Mouse (Mus musculus) midbrain, embryonic 11.5 days (tissue): Measurements from ENCODE around the gene Hunk. TPM values are rescaled to one million over a fixed set of nuclear protein-coding genes. Genes with fewer than 3 reads are reported as not detected.
A peak's percentile ranks its signal among the peaks of the same experiment; 100 is the strongest.

Experiments used
- ATAC-seq: fragments of 200-750 bp; cut with Nextera tagmentation; 2 replicates; pipeline ENCODE4 v1.8.0; 2017; ENCODE audit warnings: moderate TSS enrichment, moderate library complexity; ENCODE audit not compliant: low FRiP score
- DNase-seq: peaks from one replicate; pipeline ENCODE4 v3.0.0; 2015; ENCODE audit warnings: low spot score; ENCODE audit errors: missing footprints
- H3K27ac ChIP-seq: fragments of 300-500 bp; sonication (generic); 2 replicates; pipeline ENCODE4 v1.5.1; 2014; ENCODE audit warnings: low read depth, low read length
- H3K27me3 ChIP-seq: fragments of 300-500 bp; sonication (generic); 2 replicates; pipeline ENCODE4 v1.6.1; 2014; ENCODE audit warnings: mild to moderate bottlenecking, low read length, moderate library complexity, mixed read lengths; ENCODE audit not compliant: control insufficient read depth, insufficient read depth
- H3K36me3 ChIP-seq: fragments of 300-500 bp; sonication (generic); 2 replicates; pipeline ENCODE4 v1.6.1; 2014; ENCODE audit warnings: mild to moderate bottlenecking, low read length, moderate library complexity, mixed read lengths; ENCODE audit not compliant: control insufficient read depth, insufficient read depth
- H3K4me1 ChIP-seq: fragments of 300-500 bp; sonication (generic); 2 replicates; pipeline ENCODE4 v1.6.1; 2014; ENCODE audit warnings: low read length; ENCODE audit not compliant: control insufficient read depth, insufficient read depth
- H3K4me2 ChIP-seq: fragments of 300-500 bp; sonication (generic); 2 replicates; pipeline ENCODE4 v1.6.1; 2014; ENCODE audit warnings: mild to moderate bottlenecking, moderate library complexity
- H3K4me3 ChIP-seq: fragments of 300-500 bp; sonication (generic); 2 replicates; pipeline ENCODE4 v1.5.1; 2014; ENCODE audit warnings: low read depth, low read length
- H3K9ac ChIP-seq: fragments of 300-500 bp; sonication (generic); 2 replicates; pipeline ENCODE4 v1.6.1; 2014; ENCODE audit warnings: low read length
- H3K9me3 ChIP-seq: fragments of 300-500 bp; sonication (generic); 2 replicates; pipeline ENCODE4 v1.6.1; 2016; ENCODE audit warnings: low read length; ENCODE audit not compliant: control insufficient read depth
- WGBS: fragments of 180-500 bp; shearing (Covaris S2); extraction: QIAGEN DNeasy Blood & Tissue Kit; methylation state at CpG from one replicate; pipeline ENCODE4 v1.1.7; 2014; 5-methylcytosine and 5-hydroxymethylcytosine counted together
- polyA plus RNA-seq: library from polyadenylated mRNA; unstranded; fragments of >200 nt; fragmentation: Nextera tagmentation; extraction: Ambion mirVana; gene quantifications from 2 replicates; pipeline ENCODE4 v1.2.1, GENCODE M21; 2014

The Hunk gene
- polyA plus RNA-seq, 1 experiment from 2014 or later: 9.7 TPM

DNA sequence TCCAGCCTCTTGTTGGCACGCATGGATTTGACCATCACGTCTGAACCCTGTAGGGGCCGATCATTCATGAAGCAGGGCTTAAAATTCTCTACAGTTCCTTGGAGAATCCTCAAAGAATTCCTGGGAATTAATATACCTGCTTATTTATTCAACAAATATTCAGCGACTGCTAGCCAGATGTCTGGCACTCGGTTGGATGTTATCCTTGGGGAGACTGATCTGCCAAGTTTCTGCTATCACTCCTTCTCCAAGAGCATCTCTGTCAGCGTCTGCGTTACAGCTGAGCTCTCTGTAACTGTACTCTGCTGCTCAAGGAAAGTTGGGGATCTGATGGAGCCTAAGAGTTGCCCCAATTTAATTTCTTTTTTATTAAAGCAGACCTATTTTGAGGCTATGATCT, 25.5 kb upstream of the Hunk start:
- 73% methylated on average over 7 of the region's 7 CpGs for whole genome bisulfite sequencing

DNA sequence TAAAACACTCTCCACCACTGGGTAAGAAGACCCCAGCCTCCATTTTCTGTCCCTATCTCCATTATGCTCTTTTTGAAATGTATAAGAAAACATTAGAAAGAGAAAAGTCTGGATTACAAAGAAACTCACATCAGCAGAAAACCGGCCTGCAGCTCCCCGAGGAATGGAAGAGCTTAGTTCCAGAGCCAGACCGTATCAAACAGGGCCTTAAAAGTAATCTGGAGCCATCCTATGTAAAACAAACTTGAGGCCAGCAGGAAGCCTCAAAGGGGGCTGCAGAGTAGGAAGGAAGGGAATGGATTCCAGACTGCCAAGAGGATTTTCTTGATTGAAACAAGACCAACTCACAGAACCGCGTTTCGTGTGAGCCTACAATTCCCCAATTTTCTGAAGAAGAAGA, 22.9 kb upstream of the Hunk start:
- no peak for ATAC-seq
- Histone ChIP-seq H3K36me3 (no peaks in the 10 kb centered on the region), H3K27ac (no peak overlapping the region), H3K4me3 (no peak overlapping the region), H3K4me1 (no peaks in the 10 kb centered on the region), H3K9ac (no peak overlapping the region), H3K27me3 (no peaks in the 10 kb centered on the region), H3K4me2 (no peak overlapping the region), H3K9me3 (no peaks in the 10 kb centered on the region)
- WGBS: 71% methylated on average over 6 of the region's 6 CpGs
- no peak for DNase-seq

More for the DNA sequence above, 25.5 kb upstream of the Hunk start:
- H3K9me3 ChIP-seq: no peaks in the 10 kb centered on the region
- ATAC-seq (no peak), DNase-seq (no peak)
- no peaks in the 10 kb centered on the region for H3K4me1 ChIP-seq
- H3K9ac ChIP-seq: no peak overlapping the region
- H3K27me3 ChIP-seq: no peaks in the 10 kb centered on the region
- no peak overlapping the region for H3K27ac ChIP-seq
- H3K4me3 ChIP-seq: no peak overlapping the region
- no peak overlapping the region for H3K4me2 ChIP-seq
- no peaks in the 10 kb centered on the region for H3K36me3 ChIP-seq

- ATAC-seq: peak; percentile 70
- WGBS: 16% methylated on average over 11 of the region's 11 CpGs
- no peak overlapping the region for H3K4me2 ChIP-seq
- no peak overlapping the region for H3K4me3 ChIP-seq
- peaks cover 3% of the 10 kb centered on the region for H3K27me3 ChIP-seq
- no peaks in the 10 kb centered on the region for H3K36me3 ChIP-seq
- no peak overlapping the region for H3K27ac ChIP-seq
- H3K4me1 ChIP-seq: peaks cover 3% of the 10 kb centered on the region
- H3K9me3 ChIP-seq: no peaks in the 10 kb centered on the region
- DNase-seq: peak; percentile 96
- no peak overlapping the region for H3K9ac ChIP-seq
These were observed 5.9 kb upstream of the Hunk start for GRCm38 (mm10) chr16:90379897-90380296.

- Histone ChIP-seq H3K4me2 (no peak overlapping the region), H3K9me3 (no peaks in the 10 kb centered on the region), H3K36me3 (no peaks in the 10 kb centered on the region), H3K27me3 (peaks cover 3% of the 10 kb centered on the region), H3K4me1 (peaks cover 7% of the 10 kb centered on the region), H3K4me3 (no peak overlapping the region), H3K9ac (no peak overlapping the region), H3K27ac (no peak overlapping the region)
- no peak for DNase-seq
- ATAC-seq: no peak
- 90% methylated on average over 3 of the region's 3 CpGs for WGBS
These were observed 4.2 kb upstream of the Hunk start for GRCm38 (mm10) chr16:90381633-90382032.

DNA sequence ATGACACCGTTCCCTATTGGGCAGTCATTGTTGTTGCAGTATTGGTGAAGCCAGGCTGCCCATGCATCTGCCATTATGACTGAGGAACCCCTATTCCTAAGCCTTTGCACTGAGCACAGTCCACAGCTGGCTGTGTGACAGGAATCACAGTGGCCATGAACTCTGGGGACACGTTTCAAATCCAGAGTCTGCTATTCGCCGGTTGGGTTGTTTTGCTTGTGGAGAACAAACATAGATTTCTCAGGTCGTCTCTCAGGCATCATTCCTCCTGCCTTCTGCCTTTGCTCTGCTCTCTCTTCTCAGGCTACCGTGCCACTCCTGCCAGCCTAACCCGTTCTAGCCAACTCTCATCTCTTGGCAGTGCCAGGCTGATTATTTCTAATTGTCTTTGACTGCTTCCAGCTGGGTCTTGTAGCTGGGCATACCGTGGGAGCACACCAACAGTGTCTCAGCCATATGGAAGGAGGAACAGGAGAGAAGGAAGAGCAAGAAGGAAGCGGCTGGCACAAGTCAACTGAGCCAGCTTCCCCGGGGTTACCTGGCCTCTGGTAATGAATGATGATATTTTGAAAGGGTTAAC, 3.0 kb upstream of the Hunk start:
- Histone ChIP-seq H3K9me3 (no peaks in the 10 kb centered on the region), H3K36me3 (no peaks in the 10 kb centered on the region), H3K4me3 (no peak overlapping the region), H3K27ac (no peak overlapping the region), H3K4me2 (no peak overlapping the region), H3K9ac (no peak overlapping the region), H3K4me1 (peaks cover 12% of the 10 kb centered on the region), H3K27me3 (peaks cover 3% of the 10 kb centered on the region)
- ATAC-seq: no peak
- no peak for DNase-seq
- WGBS: 89% methylated on average over 10 of the region's 10 CpGs

- Histone ChIP-seq H3K9ac (no peak overlapping the region), H3K9me3 (no peaks in the 10 kb centered on the region), H3K4me1 (peaks cover 22% of the 10 kb centered on the region), H3K27ac (no peak overlapping the region), H3K27me3 (peaks cover 3% of the 10 kb centered on the region), H3K36me3 (no peaks in the 10 kb centered on the region), H3K4me3 (no peak overlapping the region), H3K4me2 (no peak overlapping the region)
- WGBS: 77% methylated on average over 3 of the region's 3 CpGs
- DNase-seq (no peak), ATAC-seq (no peak)
These were observed 1.8 kb upstream of the Hunk start for GRCm38 (mm10) chr16:90384058-90384457.

DNA sequence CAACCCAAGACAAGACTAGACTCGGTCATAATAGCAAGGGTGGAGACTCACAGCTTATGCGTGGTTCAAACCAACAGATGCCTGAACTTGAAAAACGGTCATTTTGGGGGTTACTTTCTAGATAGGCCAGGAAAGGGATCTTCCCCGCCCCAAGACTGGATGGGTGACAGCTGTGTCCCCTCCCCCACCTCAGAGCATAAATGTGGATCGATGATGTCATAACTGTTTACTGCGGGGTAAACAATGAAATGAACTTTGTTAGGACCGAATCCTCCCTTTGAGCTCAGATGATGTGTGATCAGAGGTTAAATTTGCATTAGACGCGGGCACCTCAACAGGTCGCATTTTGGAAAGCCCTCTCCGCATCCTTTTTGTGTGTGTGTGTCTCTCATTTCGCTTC, 967 bp upstream of the Hunk start:
- H3K27ac ChIP-seq: no peak overlapping the region
- WGBS: 7% methylated on average over 12 of the region's 12 CpGs
- peak overlapping the region; percentile 90 for H3K4me2 ChIP-seq
- H3K9me3 ChIP-seq: no peaks in the 10 kb centered on the region
- DNase-seq (peak; percentile 93), ATAC-seq (no peak)
- peaks cover 22% of the 10 kb centered on the region for H3K4me1 ChIP-seq
- peak overlapping the region; percentile 89 for H3K4me3 ChIP-seq
- H3K36me3 ChIP-seq: 0 out of 2 replicates have a peak, but pooled peaks cover under 1% of the 10 kb centered on the region
- peak overlapping the region; percentile 95 for H3K9ac ChIP-seq
- peaks cover 3% of the 10 kb centered on the region for H3K27me3 ChIP-seq

GRCm38 (mm10) chr16:90385326-90385687, 506 bp upstream of the Hunk start:
- ATAC-seq (no peak), DNase-seq (peak; percentile 98)
- Histone ChIP-seq H3K27ac (peak overlapping the region; percentile 97), H3K4me1 (peaks cover 22% of the 10 kb centered on the region), H3K27me3 (peaks cover 3% of the 10 kb centered on the region), H3K4me3 (peak overlapping the region; percentile 89), H3K9me3 (no peaks in the 10 kb centered on the region), H3K4me2 (peak overlapping the region; percentile 90), H3K36me3 (0 out of 2 replicates have a peak, but pooled peaks cover 3% of the 10 kb centered on the region), H3K9ac (peak overlapping the region; percentile 95)
- 1% methylated on average over 16 of the region's 16 CpGs for WGBS

DNA sequence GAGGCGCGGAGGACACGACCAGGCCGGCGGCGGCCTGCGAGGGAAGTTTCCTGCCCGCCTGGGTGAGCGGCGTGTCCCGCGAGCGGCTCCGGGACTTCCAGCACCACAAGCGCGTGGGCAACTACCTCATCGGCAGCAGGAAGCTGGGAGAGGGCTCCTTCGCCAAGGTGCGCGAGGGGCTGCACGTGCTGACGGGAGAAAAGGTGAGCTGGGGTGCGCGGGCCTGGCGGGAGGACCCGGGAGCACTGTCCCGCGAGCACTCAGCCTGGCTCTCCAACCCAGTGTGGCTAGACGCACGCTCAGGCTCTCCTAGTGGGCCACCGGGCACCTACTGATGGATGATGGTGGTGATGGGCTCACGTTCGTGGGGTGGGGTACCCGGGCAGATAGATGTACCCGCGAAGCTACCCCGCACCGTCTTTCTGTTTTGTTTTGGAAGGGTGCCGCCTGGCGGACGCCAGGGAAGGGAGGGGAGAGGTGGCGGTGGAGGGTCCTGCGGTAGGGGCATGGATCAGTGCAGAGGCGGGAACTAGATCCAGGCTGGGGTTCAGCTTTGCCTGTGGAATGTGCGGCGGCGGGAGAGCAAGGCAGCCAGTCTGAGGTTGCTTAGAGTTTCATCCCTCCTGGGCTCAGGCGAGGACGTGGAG, 824 bp downstream of the Hunk start:
- H3K4me1 ChIP-seq: peaks cover 22% of the 10 kb centered on the region
- H3K9me3 ChIP-seq: no peaks in the 10 kb centered on the region
- DNase-seq (peak; percentile 97), ATAC-seq (peak; percentile 64)
- peak overlapping the region; percentile 89 for H3K4me3 ChIP-seq
- peaks cover 15% of the 10 kb centered on the region for H3K36me3 ChIP-seq
- under 1% methylated on average over 49 of the region's 49 CpGs for WGBS
- peak overlapping the region; percentile 90 for H3K4me2 ChIP-seq
- H3K27ac ChIP-seq: peak overlapping the region; percentile 97
- peaks cover 3% of the 10 kb centered on the region; the same call in 1 of the 2 replicates for H3K27me3 ChIP-seq
- H3K9ac ChIP-seq: peak overlapping the region; percentile 95
